Mouse (Mus musculus) G1E (cell line): ENCODE data around the gene Sdc4. TPM values are rescaled to one million over a fixed set of nuclear protein-coding genes. Genes with fewer than 3 reads are reported as not detected.
A peak's percentile ranks its signal among the peaks of the same experiment; 100 is the strongest.

Experiments
- ATAC-seq: 2 replicates; pipeline ENCODE4 v1.8.0; 2016; ENCODE audit warnings: mild to moderate bottlenecking; ENCODE audit not compliant: insufficient number of reproducible peaks, poor library complexity, low FRiP score, severe bottlenecking; ENCODE audit errors: extremely low read depth
- DNase-seq: peaks from one replicate; pipeline ENCODE4 v3.0.0; 2012; ENCODE audit warnings: low spot score
- H3K27me3 ChIP-seq: 2 replicates; pipeline ENCODE4 v1.6.1; 2012; ENCODE audit warnings: mild to moderate bottlenecking, low read length, inconsistent platforms; ENCODE audit not compliant: insufficient read depth
- H3K36me3 ChIP-seq: replicated peaks from 2 replicates; pipeline ENCODE3; 2012; ENCODE audit warnings: mild to moderate bottlenecking, inconsistent platforms
- H3K4me1 ChIP-seq: 2 replicates; pipeline ENCODE4 v1.6.1; 2012; ENCODE audit warnings: low read depth, low read length, inconsistent platforms, mixed read lengths; ENCODE audit not compliant: insufficient read depth
- H3K4me3 ChIP-seq: 2 replicates; pipeline ENCODE4 v1.5.1; 2012; ENCODE audit warnings: low read depth, mild to moderate bottlenecking, inconsistent platforms, low read length, moderate library complexity, mixed read lengths
- H3K9me3 ChIP-seq: replicated peaks from 2 replicates; pipeline ENCODE4 v1.6.1; 2012; ENCODE audit warnings: inconsistent platforms
- CTCF ChIP-seq: IDR thresholded peaks from 2 replicates; pipeline ENCODE4 v1.5.1; 2012; ENCODE audit warnings: low read depth, low read length, inconsistent platforms, mixed read lengths
- GATA1 ChIP-seq: IDR thresholded peaks from 2 replicates; pipeline ENCODE4 v1.6.1; 2012; ENCODE audit warnings: borderline replicate concordance, low read length, inconsistent platforms, mixed read lengths
- GATA2 ChIP-seq: IDR thresholded peaks from 2 replicates; pipeline ENCODE4 v1.6.1; 2012; ENCODE audit warnings: low read depth, low read length, inconsistent platforms, borderline replicate concordance
- POLR2AphosphoS5 ChIP-seq: IDR thresholded peaks from 2 replicates; pipeline ENCODE4 v1.6.1; 2012; ENCODE audit warnings: low read depth, low read length, inconsistent platforms; ENCODE audit not compliant: insufficient replicate concordance
- TAL1 ChIP-seq: conservative IDR thresholded peaks from 2 replicates; pipeline ENCODE4 v1.6.1; 2012; ENCODE audit warnings: low read depth, low read length, inconsistent platforms, mixed read lengths
- polyA plus RNA-seq: library from polyadenylated mRNA; stranded (reverse); fragments of >175 nt; gene quantifications from 2 replicates; pipeline ENCODE4 v1.2.3, GENCODE M21; 2012
- total RNA-seq, 2 experiments: library from RNA; stranded (forward) in 1 of 2; stranded (reverse) in 1 of 2; fragments of 200-1000 nt in 1 of 2; fragments of >200 nt in 1 of 2; fragmentation: Nextera tagmentation in 1 of 2; gene quantifications; 2 replicates each; pipeline ENCODE4 v1.2.3; 2014 to 2017

Sdc4 gene
- total and polyA plus RNA-seq, 3 experiments, result 0.11 TPM; not detected in 2

DNA sequence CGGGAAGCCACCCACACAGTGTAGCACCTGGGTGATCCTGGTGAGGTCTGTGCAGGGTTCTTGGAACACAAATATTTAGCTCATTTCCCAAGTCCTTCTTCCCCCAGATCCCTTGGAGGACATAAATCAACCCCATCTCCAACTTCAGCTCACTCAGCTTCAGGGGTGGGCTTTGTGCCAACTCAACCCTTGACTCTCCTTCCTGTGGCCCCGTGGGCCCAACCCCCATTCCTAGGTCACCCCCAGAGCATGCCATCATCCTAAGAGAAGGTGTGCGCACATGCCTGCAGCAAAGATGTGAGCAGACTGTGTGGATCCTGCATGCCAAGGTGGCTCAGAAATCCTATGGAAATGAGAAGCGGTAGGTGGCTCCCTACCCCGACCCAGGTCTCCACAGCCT is 38.2 kb downstream of the Sdc4 start:
- no peaks in the 10 kb centered on the region for H3K36me3 ChIP-seq
- peaks cover 15% of the 10 kb centered on the region; the same call in 1 of the 2 replicates for H3K27me3 ChIP-seq
- ATAC-seq, result no peak
- no peak for DNase-seq
- H3K4me3 ChIP-seq, result no peak overlapping the region
- H3K9me3 ChIP-seq, result peaks cover 3% of the 10 kb centered on the region
- no peaks in the 10 kb centered on the region for H3K4me1 ChIP-seq
- TF ChIP-seq CTCF, result no peak
- no peak for TF ChIP-seq GATA2
- no peak for TF ChIP-seq GATA1
- no peak for TF ChIP-seq POLR2AphosphoS5
- TF ChIP-seq TAL1, result no peak

DNA sequence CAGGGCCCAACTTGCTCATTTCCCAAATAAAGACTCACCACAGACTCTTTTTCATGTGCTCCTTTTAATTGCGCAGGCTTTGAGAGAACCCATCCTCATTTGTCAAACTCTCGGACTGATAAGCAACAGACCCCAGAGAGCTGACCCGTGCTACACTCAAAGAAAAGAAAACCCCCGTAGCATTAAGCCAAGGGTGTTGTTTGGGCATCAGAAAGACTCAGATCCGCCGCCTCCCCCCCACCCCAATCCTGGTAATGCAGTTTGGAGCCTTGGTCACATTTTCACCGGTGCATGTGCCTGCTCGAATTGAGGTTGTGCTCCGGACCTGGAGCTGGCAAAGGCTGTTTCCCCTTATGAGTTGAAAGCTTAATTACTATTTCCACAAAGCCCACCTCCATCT is 38.6 kb downstream of the Sdc4 start, which contains the start of gene Matn4:
Matn4 (minus strand) TSS at position 101 of the 400 bp plus-strand sequence.
- H3K27me3 ChIP-seq, result peaks cover 15% of the 10 kb centered on the region; the same call in 1 of the 2 replicates
- DNase-seq (no peak), ATAC-seq (no peak)
- no peaks in the 10 kb centered on the region for H3K4me1 ChIP-seq
- TF ChIP-seq GATA2, result no peak
- no peak for TF ChIP-seq POLR2AphosphoS5
- TF ChIP-seq GATA1, result no peak
- no peaks in the 10 kb centered on the region for H3K36me3 ChIP-seq
- peaks cover 6% of the 10 kb centered on the region for H3K9me3 ChIP-seq
- no peak within 1 kb of the TSS for H3K4me3 ChIP-seq

DNA sequence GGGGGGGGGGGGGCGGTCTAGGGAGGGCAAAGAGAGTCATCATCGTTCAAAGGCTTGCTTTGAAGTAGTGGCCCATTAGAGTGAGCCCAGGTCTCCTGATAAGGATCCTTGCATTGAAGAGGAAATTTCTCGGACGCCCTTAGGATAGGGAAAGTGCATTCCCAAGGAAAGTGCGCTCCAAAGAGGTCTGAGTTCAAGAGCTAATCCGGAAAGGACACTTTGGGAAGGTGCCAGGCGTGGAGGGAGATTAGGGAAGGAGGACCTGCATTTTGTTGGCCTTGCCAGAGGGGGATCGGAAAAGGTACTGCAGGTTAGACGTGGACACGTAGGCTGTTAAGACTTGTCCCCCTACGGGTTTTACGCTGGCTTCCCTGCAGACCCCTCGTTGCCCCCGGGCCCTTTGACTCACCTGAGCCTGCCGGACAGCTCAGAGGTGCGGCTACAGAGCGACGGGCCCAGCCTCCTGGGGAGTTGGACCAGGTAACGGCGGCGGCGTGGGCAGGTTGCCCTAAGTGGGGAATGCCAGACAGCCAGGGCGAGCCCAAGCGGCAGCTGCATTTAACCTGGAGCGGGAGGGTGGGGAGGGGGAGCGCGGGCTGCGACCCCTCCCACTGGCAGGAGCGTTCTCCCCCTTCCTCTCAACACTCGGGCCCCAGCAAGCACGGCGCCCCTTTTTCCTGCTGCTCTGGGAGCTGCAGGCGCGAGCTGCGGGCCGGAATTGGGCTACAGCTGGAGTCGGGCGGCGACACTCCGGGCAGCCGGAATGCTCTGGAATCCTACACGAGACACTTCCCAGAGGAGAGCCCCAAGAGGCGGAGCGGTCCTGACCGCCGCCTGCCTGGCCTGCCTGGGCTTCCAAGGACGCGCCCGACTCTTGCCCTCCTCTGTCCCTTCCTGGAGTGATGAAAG is 39.4 kb downstream of the Sdc4 start:
- H3K4me3 ChIP-seq, result no peak overlapping the region
- H3K9me3 ChIP-seq, result peaks cover 6% of the 10 kb centered on the region
- no peak for ATAC-seq
- no peaks in the 10 kb centered on the region for H3K36me3 ChIP-seq
- TF ChIP-seq GATA2 (no peak), GATA1 (no peak), POLR2AphosphoS5 (no peak), TAL1 (no peak), CTCF (no peak)
- peaks cover 15% of the 10 kb centered on the region; the same call in 1 of the 2 replicates for H3K27me3 ChIP-seq
- H3K4me1 ChIP-seq, result no peaks in the 10 kb centered on the region
- DNase-seq, result no peak

DNA sequence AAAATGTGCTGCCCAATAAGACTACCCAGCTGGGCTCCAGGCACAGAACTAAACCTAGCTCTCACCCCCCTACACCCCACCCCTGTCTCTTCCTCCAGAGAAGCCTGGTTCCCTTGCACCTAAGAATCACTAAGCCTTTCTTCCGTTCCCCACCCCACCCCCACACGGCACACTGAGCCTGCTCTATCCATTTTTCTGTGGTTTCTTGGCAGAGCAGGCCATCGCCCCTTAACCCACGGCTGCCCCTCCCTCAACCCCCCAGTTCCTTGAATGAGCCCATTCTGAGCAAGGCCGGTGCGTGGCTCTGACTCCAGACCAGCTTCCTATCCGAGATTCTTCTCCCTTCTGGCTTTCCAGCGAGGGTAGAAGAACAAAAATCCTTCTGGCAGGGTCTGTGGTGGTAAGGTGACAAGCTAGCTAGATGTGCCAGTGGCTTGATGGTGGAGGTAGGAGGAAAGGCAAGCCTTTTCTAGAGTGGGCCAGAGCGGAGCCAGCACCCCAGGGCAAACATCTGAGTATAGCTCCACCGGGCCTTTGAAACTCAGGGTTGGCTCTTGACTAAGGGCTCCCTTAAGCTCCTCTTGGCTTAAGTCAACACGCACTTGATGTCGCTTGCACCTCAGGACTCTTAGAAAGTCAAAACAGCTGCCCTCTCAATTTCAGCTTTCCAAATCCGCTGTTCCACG is 40.1 kb downstream of the Sdc4 start:
- no peak for TF ChIP-seq POLR2AphosphoS5
- 0 out of 2 replicates have a peak, but pooled peaks have one; percentile 1 for TF ChIP-seq CTCF
- Histone ChIP-seq H3K4me1 (no peaks in the 10 kb centered on the region), H3K27me3 (peaks cover 15% of the 10 kb centered on the region; the same call in 1 of the 2 replicates), H3K9me3 (peaks cover 6% of the 10 kb centered on the region), H3K4me3 (no peak overlapping the region), H3K36me3 (no peaks in the 10 kb centered on the region)
- ATAC-seq (no peak), DNase-seq (no peak)

DNA sequence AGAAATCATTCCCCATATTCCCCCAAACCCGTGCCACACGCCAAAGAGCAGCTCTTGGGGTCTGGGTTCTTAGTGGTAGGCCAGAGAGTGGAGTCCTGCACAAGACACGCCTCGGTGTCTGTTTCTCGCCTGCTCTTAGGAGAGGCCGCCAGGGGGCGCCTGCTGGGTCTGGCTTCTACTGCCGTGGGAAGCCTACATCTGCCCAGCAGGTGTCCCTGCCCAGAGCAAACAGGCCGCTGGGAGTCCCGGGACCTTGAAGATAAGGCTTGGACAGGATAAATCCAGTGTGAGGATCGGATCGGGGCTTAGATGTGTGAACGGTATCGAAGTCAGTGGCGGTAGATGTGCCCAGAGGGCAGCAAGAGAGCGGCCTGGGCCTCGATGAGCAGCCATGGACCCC is 40.8 kb downstream of the Sdc4 start, which contains the start of gene Rbpjl:
Rbpjl (plus strand) TSS at position 236 of the 400 bp plus-strand sequence.
- ATAC-seq, result no peak
- TF ChIP-seq GATA2, result no peak
- TF ChIP-seq CTCF, result peak; percentile 26; the same call in 1 of the 2 replicates
- no peaks in the 10 kb centered on the region for H3K4me1 ChIP-seq
- H3K27me3 ChIP-seq, result peaks cover 15% of the 10 kb centered on the region; the same call in 1 of the 2 replicates
- DNase-seq, result peak; percentile 37
- no peak within 1 kb of the TSS for H3K4me3 ChIP-seq
- peaks cover 6% of the 10 kb centered on the region for H3K9me3 ChIP-seq
- H3K36me3 ChIP-seq, result no peaks in the 10 kb centered on the region

DNA sequence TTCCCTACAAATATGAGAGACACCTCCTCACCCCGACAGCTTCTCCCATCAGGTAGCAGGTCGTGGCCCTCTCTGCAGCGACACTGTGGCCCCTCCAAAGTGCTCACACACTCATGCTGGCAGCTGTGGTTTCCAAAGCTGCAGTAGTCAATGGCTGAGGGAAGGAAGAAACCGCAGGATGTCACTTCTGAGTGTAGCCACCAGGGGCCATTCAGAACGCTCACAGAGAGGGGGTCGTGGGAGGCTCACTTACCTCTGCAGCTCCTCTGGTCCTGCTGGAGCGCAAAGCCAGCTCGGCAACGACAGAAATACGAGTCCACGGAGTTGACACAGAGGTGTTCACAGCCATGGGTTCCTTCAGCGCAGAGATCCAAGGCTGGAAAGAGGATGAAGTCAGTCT is 46.8 kb downstream of the Sdc4 start:
- Histone ChIP-seq H3K9me3 (peaks cover 6% of the 10 kb centered on the region), H3K27me3 (peaks cover 9% of the 10 kb centered on the region; the same call in 1 of the 2 replicates), H3K4me1 (no peaks in the 10 kb centered on the region), H3K36me3 (no peaks in the 10 kb centered on the region), H3K4me3 (no peak overlapping the region)
- no peak for ATAC-seq
- no peak for DNase-seq
- TF ChIP-seq POLR2AphosphoS5 (no peak), CTCF (no peak), GATA1 (no peak), GATA2 (no peak), TAL1 (no peak)

GRCm38 (mm10) chr2:164396076-164396475 is 47.6 kb downstream of the Sdc4 start:
- peaks cover 6% of the 10 kb centered on the region for H3K9me3 ChIP-seq
- DNase-seq (no peak), ATAC-seq (no peak)
- TF ChIP-seq GATA1 (no peak), TAL1 (no peak), GATA2 (no peak), CTCF (no peak), POLR2AphosphoS5 (no peak)
- H3K4me1 ChIP-seq, result no peaks in the 10 kb centered on the region
- H3K4me3 ChIP-seq, result no peak overlapping the region
- H3K27me3 ChIP-seq, result peaks cover 9% of the 10 kb centered on the region; the same call in 1 of the 2 replicates
- H3K36me3 ChIP-seq, result no peaks in the 10 kb centered on the region
